Mouse (Mus musculus) lung, postnatal 0 days (tissue): ENCODE results near the gene Negr1.

ENCODE experiments used
- CTCF ChIP-seq: IDR thresholded peaks from 2 replicates; pipeline ENCODE4 v1.5.1; 2016; ENCODE audit warnings: antibody characterized with exemption, mild to moderate bottlenecking
- EP300 ChIP-seq: IDR thresholded peaks from 2 replicates; pipeline ENCODE4 v1.6.1; 2016; ENCODE audit warnings: antibody characterized with exemption, mild to moderate bottlenecking, control low read depth

DNA sequence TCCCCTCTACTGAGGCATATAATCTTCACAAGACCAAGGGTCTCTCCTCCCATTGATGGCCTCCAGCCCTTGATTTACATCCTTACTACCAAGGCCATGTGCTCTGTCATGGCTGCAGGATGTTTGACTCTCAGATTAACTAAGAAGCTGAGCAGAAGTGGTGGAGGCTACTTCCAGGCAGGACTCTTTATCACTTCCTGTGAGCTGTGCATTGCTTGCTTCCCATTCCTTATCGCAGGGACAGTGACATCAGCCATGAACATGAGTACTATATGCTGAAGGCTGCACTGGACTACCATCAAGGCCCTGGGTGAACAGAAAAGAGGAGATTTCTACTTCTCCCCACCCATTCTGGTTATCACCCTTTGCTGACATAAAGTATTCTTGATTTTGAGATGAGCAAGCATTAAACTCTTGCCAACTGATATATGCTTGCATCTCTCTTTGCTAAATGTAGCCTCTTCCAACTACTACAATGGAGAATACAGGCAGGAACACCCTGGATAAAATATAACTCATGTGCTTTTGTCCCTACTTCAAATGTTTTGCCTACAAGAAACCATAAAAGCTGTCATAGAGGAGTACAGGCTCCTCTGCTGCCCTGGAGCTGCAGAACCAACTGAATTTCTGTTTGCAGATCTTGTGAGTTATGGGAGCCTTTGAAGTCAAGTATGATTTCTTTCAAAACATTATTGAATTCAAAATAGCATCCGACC, 517.8 kb downstream of the Negr1 start:
- TF ChIP-seq CTCF (no peak), EP300 (no peak)
